Comparison of ENCODE assay signal across 9 mouse cellular contexts in genomic region chr7:145026014-145026285, GRCm38 (mm10).
DNase-seq lines count a peak whose midpoint lies in the region; ATAC-seq and TF ChIP-seq lines count a peak whose summit lies in the region.
"Had no signal": no experiment of that assay in that cellular context is flagged by ENCODE, and none has a peak within 500 bp of the region (broad histone marks: within the 10 kb centered on the region; RNA-seq: fewer than 3 reads in every experiment).

No protein-coding gene starts in this region.

- no peak overlapping the region for H3K4me3 ChIP-seq in hindbrain, embryonic 10.5 days
- H3K4me3 ChIP-seq in hindbrain, embryonic 14.5 days (replicated peaks; ENCODE audit: low read length): no peak overlapping the region
- no peak overlapping the region for H3K4me3 ChIP-seq in brown adipose tissue, adult 24 weeks (ENCODE audit: insufficient read depth, low read depth, low read length)
- no peak overlapping the region for H3K4me3 ChIP-seq in midbrain, postnatal 0 days (ENCODE audit: low read depth, low read length)

- no peak overlapping the region for H3K9ac ChIP-seq in hindbrain, embryonic 14.5 days
- no peak overlapping the region for H3K9ac ChIP-seq in midbrain, postnatal 0 days (replicated peaks; ENCODE audit: low read length, poor library complexity, severe bottlenecking)

- no peaks in the 10 kb centered on the region for H3K9me3 ChIP-seq in hindbrain, embryonic 10.5 days
- H3K9me3 ChIP-seq in hindbrain, embryonic 14.5 days (ENCODE audit: control insufficient read depth, low read length): no peaks in the 10 kb centered on the region
- H3K9me3 ChIP-seq in midbrain, postnatal 0 days (ENCODE audit: low read length): no peaks in the 10 kb centered on the region

- intact Hi-C loops in heart, postnatal 14 days (cut with DNase I): no loop called here

- no peak for DNase-seq in hindbrain, embryonic 10.5 days (ENCODE audit: low spot score)
- no peak for DNase-seq in hindbrain, embryonic 14.5 days (ENCODE audit: low spot score)
- peak; percentile 29 to 30 for DNase-seq in heart, postnatal 14 days
- DNase-seq in kidney, postnatal 36 days: peak; percentile 51 to 66
- no peak for DNase-seq in midbrain, postnatal 0 days (ENCODE audit: low spot score)
- no peak for DNase-seq in natural killer cell, adult 2 months (ENCODE audit: low spot score in 2 of 2)
- DNase-seq in thymus, postnatal 14 days: no peak
- DNase-seq: cerebellum, postnatal 36 days had no signal

- TF ChIP-seq CTCF in midbrain, postnatal 0 days (IDR thresholded peaks at IDR 0.05): no peak

- 92% methylated on average over 5 of the region's 5 CpGs for WGBS in hindbrain, embryonic 10.5 days
- 92% methylated on average over 5 of the region's 5 CpGs for WGBS in hindbrain, embryonic 14.5 days
- WGBS in midbrain, postnatal 0 days: 99% methylated on average over 5 of the region's 5 CpGs

- ATAC-seq in hindbrain, embryonic 14.5 days (ENCODE audit: low FRiP score): no peak
- no peak for ATAC-seq in midbrain, postnatal 0 days (ENCODE audit: low FRiP score)

- no peaks in the 10 kb centered on the region for H3K36me3 ChIP-seq in hindbrain, embryonic 10.5 days
- H3K36me3 ChIP-seq in hindbrain, embryonic 14.5 days (replicated peaks; ENCODE audit: control insufficient read depth, insufficient read depth): no peaks in the 10 kb centered on the region
- H3K36me3 ChIP-seq in midbrain, postnatal 0 days (ENCODE audit: insufficient read depth, low read length): no peaks in the 10 kb centered on the region

- H3K4me1 ChIP-seq in hindbrain, embryonic 10.5 days (replicated peaks): peaks cover 34% of the 10 kb centered on the region
- no peaks in the 10 kb centered on the region for H3K4me1 ChIP-seq in hindbrain, embryonic 14.5 days (replicated peaks; ENCODE audit: control insufficient read depth, insufficient read depth, low read length)
- peaks cover 27% of the 10 kb centered on the region for H3K4me1 ChIP-seq in brown adipose tissue, adult 24 weeks (ENCODE audit: control insufficient read depth, insufficient read depth, insufficient read length, low read length)
- H3K4me1 ChIP-seq in midbrain, postnatal 0 days (ENCODE audit: insufficient read depth, low read length): no peaks in the 10 kb centered on the region; the same call in 1 of the 2 replicates

- H3K27me3 ChIP-seq in hindbrain, embryonic 10.5 days (ENCODE audit: insufficient read depth, poor library complexity, severe bottlenecking): peaks cover 18% of the 10 kb centered on the region
- H3K27me3 ChIP-seq in hindbrain, embryonic 14.5 days (ENCODE audit: control insufficient read depth, insufficient read depth, low read length): peaks cover 3% of the 10 kb centered on the region; the same call in 1 of the 2 replicates
- peaks cover 7% of the 10 kb centered on the region; the same call in 1 of the 2 replicates for H3K27me3 ChIP-seq in midbrain, postnatal 0 days (ENCODE audit: insufficient read depth, low read length)

- H3K27ac ChIP-seq in hindbrain, embryonic 10.5 days: 0 out of 2 replicates have a peak overlapping the region, but pooled peaks have one; percentile 12
- H3K27ac ChIP-seq in hindbrain, embryonic 14.5 days: no peak overlapping the region
- H3K27ac ChIP-seq in brown adipose tissue, adult 24 weeks (replicated peaks; ENCODE audit: low read depth, low read length): peak overlapping the region; percentile 98
- no peak overlapping the region for H3K27ac ChIP-seq in midbrain, postnatal 0 days (ENCODE audit: low read depth, low read length)

- no peak overlapping the region for H3K4me2 ChIP-seq in hindbrain, embryonic 14.5 days (replicated peaks)
- H3K4me2 ChIP-seq in midbrain, postnatal 0 days (ENCODE audit: low read depth, low read length, poor library complexity, severe bottlenecking): no peak overlapping the region

Comparison
In these comparisons a context has a peak if more than half of its experiments do, and no peak if none do; other contexts are left out.
1. H3K27ac ChIP-seq: peak in hindbrain, embryonic 10.5 days (single experiment) and brown adipose tissue, adult 24 weeks (single experiment); none in hindbrain, embryonic 14.5 days (single experiment) and midbrain, postnatal 0 days (single experiment).
2. DNase-seq: peak in heart, postnatal 14 days (2 of 2) and kidney, postnatal 36 days (2 of 2); none in hindbrain, embryonic 10.5 days (single experiment), hindbrain, embryonic 14.5 days (single experiment), midbrain, postnatal 0 days (single experiment), natural killer cell, adult 2 months (0 of 2) and thymus, postnatal 14 days (single experiment).